Mouse (Mus musculus): ENCODE data around the gene Dner.

Dner gene

GRCm38 (mm10) chr1:84668100-84668846, 27.7 kb downstream of the Dner start:
- no peak for TF ChIP-seq GATA4 (IDR thresholded peaks at IDR 0.05; ENCODE audit: insufficient replicate concordance, low read length)

GRCm38 (mm10) chr1:84667660-84668059, 28.4 kb downstream of the Dner start:
- no peak for TF ChIP-seq GATA4 (IDR thresholded peaks at IDR 0.05; ENCODE audit: insufficient replicate concordance, low read length)

- no peak for TF ChIP-seq GATA4 (IDR thresholded peaks at IDR 0.05; ENCODE audit: insufficient replicate concordance, low read length)
Observed at GRCm38 (mm10) chr1:84664377-84665118, 31.5 kb downstream of the Dner start.

- TF ChIP-seq GATA4 (IDR thresholded peaks at IDR 0.05; ENCODE audit: insufficient replicate concordance, low read length): no peak
Observed at GRCm38 (mm10) chr1:84646781-84647180, 49.2 kb downstream of the Dner start.

- TF ChIP-seq GATA4 (IDR thresholded peaks at IDR 0.05; ENCODE audit: insufficient replicate concordance, low read length): no peak
Observed at GRCm38 (mm10) chr1:84640463-84640862, 55.6 kb downstream of the Dner start.

GRCm38 (mm10) chr1:84636890-84637289, 59.1 kb downstream of the Dner start:
- TF ChIP-seq GATA4 (IDR thresholded peaks at IDR 0.05; ENCODE audit: insufficient replicate concordance, low read length): no peak

- TF ChIP-seq GATA4 (IDR thresholded peaks at IDR 0.05; ENCODE audit: insufficient replicate concordance, low read length): no peak
Observed at GRCm38 (mm10) chr1:84628244-84628643, 67.8 kb downstream of the Dner start.

- TF ChIP-seq GATA4 (IDR thresholded peaks at IDR 0.05; ENCODE audit: insufficient replicate concordance, low read length): no peak
Observed at GRCm38 (mm10) chr1:84622978-84623554, 73.0 kb downstream of the Dner start.

GRCm38 (mm10) chr1:84621308-84621707, 74.7 kb downstream of the Dner start:
- TF ChIP-seq GATA4 (IDR thresholded peaks at IDR 0.05; ENCODE audit: insufficient replicate concordance, low read length): no peak

- TF ChIP-seq GATA4 (IDR thresholded peaks at IDR 0.05; ENCODE audit: insufficient replicate concordance, low read length): no peak
Observed at GRCm38 (mm10) chr1:84619131-84619760, 76.8 kb downstream of the Dner start.

GRCm38 (mm10) chr1:84618094-84618493, 77.9 kb downstream of the Dner start:
- 0 out of 2 replicates have a peak, but pooled peaks have one; percentile 7 for TF ChIP-seq GATA4 (IDR thresholded peaks at IDR 0.05; ENCODE audit: insufficient replicate concordance, low read length)

GRCm38 (mm10) chr1:84616133-84616532, 79.9 kb downstream of the Dner start:
- TF ChIP-seq GATA4 (IDR thresholded peaks at IDR 0.05; ENCODE audit: insufficient replicate concordance, low read length): no peak

GRCm38 (mm10) chr1:84614596-84614995, 81.4 kb downstream of the Dner start:
- no peak for TF ChIP-seq GATA4 (IDR thresholded peaks at IDR 0.05; ENCODE audit: insufficient replicate concordance, low read length)

GRCm38 (mm10) chr1:84613119-84613518, 82.9 kb downstream of the Dner start:
- TF ChIP-seq GATA4 (IDR thresholded peaks at IDR 0.05; ENCODE audit: insufficient replicate concordance, low read length): no peak

- no peak for TF ChIP-seq GATA4 (IDR thresholded peaks at IDR 0.05; ENCODE audit: insufficient replicate concordance, low read length)
Observed at GRCm38 (mm10) chr1:84611331-84611730, 84.7 kb downstream of the Dner start.
